Mouse (Mus musculus) cerebellum, adult 9-10 months (tissue): ENCODE data around the gene Uaca.

Experiments
- DNase-seq: peaks from one replicate; pipeline ENCODE4 v3.0.0; 2022

Gene Uaca

GRCm38 (mm10) chr9:60887389-60887811 is 93.1 kb downstream of the Uaca start:
- no peak for DNase-seq

- DNase-seq, result no peak
Measured at GRCm38 (mm10) chr9:60893511-60893910, 99.2 kb downstream of the Uaca start.

- DNase-seq, result peak; percentile 49
Measured at GRCm38 (mm10) chr9:60895486-60896110, 101.3 kb downstream of the Uaca start.

GRCm38 (mm10) chr9:60898291-60899020 is 104.1 kb downstream of the Uaca start:
- no peak for DNase-seq

- DNase-seq, result no peak
Measured at GRCm38 (mm10) chr9:60899201-60899600, 104.9 kb downstream of the Uaca start.

GRCm38 (mm10) chr9:60899797-60900459 is 105.6 kb downstream of the Uaca start:
- DNase-seq, result no peak

- DNase-seq, result no peak
Measured at GRCm38 (mm10) chr9:60912266-60912665, 117.9 kb downstream of the Uaca start.

GRCm38 (mm10) chr9:60913626-60914025 is 119.3 kb downstream of the Uaca start:
- no peak for DNase-seq

- no peak for DNase-seq
Measured at GRCm38 (mm10) chr9:60919936-60920672, 125.8 kb downstream of the Uaca start.

- DNase-seq, result no peak
Measured at GRCm38 (mm10) chr9:60920673-60921062, 126.3 kb downstream of the Uaca start.

GRCm38 (mm10) chr9:60921287-60921686 is 126.9 kb downstream of the Uaca start:
- DNase-seq, result no peak

GRCm38 (mm10) chr9:60921831-60922230 is 127.5 kb downstream of the Uaca start:
- DNase-seq, result no peak

GRCm38 (mm10) chr9:60926301-60926700 is 132.0 kb downstream of the Uaca start:
- DNase-seq, result no peak

- no peak for DNase-seq
Measured at GRCm38 (mm10) chr9:60929290-60929983, 135.1 kb downstream of the Uaca start.
